Mouse (Mus musculus): Measurements from ENCODE around the gene Creg1. TPM values are rescaled to one million over a fixed set of nuclear protein-coding genes. Genes with fewer than 3 reads are reported as not detected.
"Not testable (repeated sequence)": the region's sequence is repeated elsewhere in the genome, so short reads cannot be mapped to it uniquely, and the experiment has no call there.

The Creg1 gene
- total RNA-seq, 4 experiments from 2014 or later: 27.6 to 49.9 (median 40.4) TPM

DNA sequence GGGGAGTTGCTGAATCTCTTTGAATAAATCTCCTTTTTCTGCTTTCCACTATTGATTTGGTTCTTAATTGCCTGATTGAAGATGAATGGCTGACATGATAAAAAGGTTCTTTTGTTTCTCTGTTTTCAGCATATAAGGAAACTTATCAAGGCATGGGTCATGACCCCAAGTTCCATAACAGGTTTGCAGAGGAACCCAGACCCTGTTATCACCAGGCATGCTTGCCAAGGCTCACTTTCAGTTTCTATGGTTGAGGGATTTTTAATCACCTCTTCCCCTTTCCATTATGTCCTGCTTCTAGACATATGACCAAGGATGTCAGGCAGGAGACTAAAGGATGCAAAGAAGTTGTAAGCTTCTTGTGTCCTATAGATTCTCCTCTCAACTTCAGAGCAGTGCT, 12.4 kb upstream of the Creg1 start:
- DNase-seq (ENCODE audit: low spot score in 2 of 2): no peak

DNA sequence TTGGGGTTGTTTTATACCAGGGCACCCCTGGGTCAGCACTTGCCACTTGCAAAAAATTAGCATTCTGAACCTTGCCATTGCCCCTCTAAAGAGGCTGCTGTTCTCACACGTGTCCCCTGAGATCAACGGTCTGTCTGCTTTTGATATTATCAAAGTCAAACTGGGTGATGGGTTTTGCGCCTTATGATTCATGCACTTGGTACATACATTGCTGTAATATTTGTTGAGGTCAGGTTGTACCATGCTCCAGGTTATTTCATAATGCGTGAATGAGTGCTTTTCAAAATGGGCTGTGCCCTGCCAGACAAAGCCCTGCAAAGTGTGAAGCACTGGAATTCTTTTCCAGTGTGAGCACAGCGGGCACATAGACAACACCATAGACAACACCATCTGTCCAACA, 11.7 kb upstream of the Creg1 start:
- no peak for DNase-seq (ENCODE audit: low spot score in 2 of 2)

DNA sequence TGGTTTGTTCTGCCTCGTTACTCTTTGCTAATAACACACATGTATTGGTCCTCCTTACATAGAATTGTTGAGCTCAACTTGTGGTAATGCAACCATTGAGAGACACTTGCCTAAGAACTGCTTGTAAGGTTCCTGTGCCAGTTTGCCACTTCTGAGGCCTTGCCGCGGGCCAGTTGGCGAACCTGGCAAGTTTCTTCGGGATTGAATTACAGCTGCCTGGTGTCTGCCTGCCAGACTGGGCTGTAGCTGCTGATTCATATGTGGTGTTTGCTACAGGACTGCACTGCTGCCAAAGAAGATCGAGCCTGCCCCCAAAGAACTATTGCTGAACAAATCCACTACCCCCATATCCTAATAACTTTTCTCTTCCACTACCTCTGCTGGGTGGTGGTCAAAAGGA, 9.3 kb upstream of the Creg1 start:
- DNase-seq (ENCODE audit: low spot score in 2 of 2): no peak

DNA sequence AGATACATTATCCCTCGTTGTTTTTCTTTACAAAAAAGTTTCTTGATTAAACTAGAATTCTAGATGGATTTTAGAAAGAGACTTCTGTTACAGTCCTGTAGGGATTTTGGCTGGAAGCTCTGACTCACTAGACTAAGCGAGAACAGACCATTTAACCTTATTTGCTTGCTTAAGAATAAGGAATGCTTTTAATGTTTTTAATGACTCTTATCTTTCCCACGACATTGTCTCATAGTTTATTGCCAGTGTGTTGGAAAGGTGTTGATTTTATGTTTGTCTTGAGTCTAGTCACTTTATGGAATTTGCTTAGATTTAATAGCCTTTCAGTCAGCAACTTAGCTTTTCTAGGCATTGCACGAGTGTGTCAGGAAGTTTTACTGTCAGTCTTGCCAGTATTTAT, 8.4 kb upstream of the Creg1 start:
- DNase-seq (ENCODE audit: low spot score in 2 of 2): no peak

DNA sequence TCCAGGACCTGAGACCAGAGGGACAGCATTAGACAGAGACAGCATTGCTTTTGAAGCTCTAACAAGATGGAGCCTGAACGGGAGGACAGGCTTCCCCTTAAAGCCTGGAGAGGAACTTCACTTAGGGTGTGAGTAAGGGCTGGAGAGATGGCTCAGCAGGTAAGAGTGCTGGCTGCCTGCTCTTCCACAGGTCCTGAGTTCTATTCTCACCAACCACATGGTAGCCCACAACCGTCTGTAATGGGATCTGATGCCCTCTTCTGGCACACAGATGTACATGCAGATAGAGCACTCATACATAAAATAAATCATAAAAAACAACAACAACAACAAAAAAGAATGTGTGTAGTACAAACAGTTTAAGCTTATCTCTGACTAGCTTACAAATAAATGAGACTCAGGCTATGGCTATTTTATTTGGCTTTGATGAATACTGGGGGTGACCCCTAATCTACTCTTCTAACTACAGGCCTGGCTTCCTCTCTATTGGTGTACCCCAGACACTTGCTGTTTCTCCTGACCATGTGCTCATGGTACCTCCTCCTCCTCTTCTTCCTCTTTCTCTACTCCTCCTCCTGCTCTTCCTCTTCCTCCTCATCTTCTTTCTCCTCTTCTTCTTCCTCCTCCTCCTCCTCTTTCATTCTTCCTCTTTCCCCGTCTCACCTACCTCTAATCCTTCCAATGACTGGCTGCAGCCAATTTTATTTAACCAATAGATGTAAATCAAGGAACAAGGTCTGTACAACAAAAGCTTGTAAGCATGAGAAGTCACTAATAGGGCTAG, 1.8 kb upstream of the Creg1 start:
- no peak for DNase-seq (ENCODE audit: low spot score in 2 of 2)

DNA sequence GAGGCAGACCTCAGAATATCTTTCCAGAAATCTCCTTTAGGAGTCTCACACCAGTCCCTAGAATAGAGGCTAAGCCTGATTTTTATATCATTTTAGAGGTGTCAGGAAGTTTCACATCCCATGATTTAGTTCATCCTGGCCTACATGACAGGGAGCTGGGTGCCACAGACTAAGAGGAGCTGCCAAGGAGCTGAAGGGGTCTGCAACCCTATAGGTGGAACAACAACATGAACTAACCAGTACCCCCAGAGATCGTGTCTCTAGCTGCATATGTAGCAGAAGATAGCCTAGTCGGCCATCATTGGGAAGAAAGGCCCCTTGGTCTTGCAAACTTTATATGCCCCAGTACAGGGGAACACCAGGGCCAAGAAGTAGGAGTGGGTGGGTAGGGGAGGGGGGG, 1.0 kb upstream of the Creg1 start:
- not testable (repeated sequence) for DNase-seq (ENCODE audit: low spot score in 2 of 2)

DNA sequence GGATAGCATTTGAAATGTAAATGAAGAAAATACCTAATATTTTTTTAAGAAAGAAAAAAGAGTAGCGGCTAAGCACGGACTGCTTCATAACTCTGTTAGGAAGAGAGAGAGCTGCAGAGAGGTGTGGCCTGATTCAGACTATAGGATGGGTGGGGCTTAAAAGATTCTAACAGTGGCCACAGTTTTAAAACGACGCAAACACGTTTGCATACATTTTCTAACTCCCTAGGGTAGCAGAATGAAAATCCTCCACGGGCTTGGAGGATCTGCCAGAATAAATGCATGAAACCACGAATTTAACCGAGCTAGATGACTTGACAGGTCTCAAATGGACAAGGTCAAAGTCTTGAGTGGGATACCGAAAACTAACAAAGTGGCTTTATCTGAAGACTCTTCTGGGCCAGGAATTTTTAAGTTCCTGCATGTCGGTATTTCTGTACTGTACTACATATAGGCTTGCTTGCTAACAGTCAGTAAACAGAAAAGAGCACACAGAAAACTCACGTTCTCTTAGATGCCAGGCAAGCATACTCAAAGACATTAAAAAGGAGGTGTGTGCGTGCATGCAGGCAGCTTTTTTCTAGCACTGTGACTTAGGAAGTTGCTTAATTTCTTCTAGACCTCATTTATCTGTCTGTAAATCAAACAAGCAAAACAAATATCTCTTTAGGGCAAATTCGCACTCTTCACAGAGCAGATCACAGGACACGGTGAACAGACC, 472 bp upstream of the Creg1 start:
- DNase-seq (ENCODE audit: low spot score in 2 of 2): no peak

DNA sequence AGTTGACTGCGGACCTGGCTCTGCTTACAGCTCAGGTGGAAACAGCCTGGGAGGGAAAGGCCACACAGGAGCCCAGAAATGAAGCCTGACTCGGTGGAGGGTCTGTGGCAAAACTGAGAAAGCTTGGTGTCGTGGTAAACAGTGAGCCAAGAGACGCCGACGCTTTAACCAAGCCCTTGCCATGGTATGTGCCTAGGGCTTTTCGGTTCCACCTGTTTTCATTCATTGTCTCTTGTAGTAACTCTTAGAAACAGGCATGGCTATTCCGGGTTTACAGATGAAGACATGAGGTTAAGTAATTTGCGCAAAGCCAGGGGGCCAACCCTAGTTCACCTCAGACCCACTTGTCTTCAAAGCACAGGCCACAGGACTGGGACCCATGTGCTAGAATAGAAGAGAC, 1.0 kb downstream of the Creg1 start:
- no peak for DNase-seq (ENCODE audit: low spot score in 2 of 2)

DNA sequence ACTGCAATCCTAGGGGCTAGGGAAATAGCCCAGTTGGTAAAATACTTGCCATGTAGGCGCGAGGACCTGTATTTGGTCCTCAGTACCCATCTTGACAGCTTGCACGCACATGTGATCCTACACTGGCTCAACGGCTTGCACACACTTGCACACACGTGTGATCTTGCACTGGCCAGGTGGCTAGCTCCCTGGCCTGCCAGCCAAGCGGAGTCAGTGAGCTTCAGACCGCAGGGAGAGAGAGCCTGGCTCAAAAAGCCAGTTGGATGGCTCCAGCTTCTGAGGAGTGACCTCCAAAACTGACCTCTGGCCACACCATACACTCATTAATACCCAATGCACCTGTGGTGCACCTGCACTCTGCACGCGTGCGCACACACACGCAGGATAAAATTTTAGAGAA, 1.5 kb downstream of the Creg1 start:
- no peak for DNase-seq (ENCODE audit: low spot score in 2 of 2)

DNA sequence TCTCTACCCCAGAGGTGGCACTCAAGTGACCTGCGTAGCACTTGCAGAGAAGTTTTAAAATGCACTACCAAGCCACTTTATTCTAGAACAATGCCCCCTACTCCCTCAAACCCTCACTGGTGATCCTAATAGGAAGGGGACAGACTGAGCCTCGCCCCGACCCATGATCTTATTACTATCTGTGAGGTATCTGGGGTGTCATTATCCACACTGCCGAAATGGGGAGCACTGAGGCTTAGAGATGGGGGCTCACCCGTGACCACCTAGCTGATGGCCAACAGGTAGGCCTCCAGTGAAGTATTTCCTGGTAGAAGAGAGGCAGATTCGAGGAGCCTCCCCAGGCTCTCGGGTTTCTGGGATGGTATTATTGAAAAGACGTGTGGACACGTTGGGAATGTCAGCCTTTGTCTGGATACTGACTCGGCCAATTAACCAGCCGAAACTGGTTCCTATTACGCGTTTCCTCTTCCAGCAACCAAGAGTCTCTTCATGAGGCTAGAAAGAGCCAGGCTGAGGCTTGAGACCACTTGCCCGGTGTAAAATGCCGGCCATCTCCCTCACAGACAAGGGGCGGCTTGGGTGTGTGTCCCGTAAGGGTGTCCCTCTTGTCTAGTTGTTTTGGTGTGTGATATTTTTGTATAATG, 2.2 kb downstream of the Creg1 start:
- no peak for DNase-seq (ENCODE audit: low spot score in 2 of 2)

DNA sequence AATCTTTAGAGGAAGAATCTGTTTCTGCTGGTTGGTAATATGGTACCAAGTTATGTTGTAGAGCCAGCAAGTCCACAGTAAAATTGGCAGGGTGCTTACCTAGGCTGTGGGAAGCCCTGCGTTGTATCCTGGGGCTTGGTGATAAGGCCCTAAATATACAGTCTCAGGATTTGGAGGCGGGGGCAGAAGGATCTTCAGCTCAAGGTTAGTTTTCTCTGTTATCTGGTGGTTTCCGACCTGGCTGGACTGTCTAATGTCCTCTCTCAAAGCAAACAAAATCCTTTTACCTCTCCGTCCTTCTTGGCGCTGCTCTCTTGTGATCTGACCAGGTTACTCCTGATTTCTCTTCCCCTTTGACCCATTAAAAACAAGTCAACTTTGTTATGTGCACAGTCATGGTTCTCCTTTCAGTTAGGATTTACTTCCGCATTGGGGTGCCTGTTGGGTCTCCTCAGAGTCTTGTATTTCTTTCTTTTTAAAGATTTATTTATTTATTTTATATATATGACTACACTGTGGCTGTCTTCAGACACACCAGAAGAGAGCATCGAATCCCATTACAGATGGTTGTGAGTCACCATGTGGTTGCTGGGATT, 2.8 kb downstream of the Creg1 start:
- DNase-seq (ENCODE audit: low spot score in 2 of 2): no peak

DNA sequence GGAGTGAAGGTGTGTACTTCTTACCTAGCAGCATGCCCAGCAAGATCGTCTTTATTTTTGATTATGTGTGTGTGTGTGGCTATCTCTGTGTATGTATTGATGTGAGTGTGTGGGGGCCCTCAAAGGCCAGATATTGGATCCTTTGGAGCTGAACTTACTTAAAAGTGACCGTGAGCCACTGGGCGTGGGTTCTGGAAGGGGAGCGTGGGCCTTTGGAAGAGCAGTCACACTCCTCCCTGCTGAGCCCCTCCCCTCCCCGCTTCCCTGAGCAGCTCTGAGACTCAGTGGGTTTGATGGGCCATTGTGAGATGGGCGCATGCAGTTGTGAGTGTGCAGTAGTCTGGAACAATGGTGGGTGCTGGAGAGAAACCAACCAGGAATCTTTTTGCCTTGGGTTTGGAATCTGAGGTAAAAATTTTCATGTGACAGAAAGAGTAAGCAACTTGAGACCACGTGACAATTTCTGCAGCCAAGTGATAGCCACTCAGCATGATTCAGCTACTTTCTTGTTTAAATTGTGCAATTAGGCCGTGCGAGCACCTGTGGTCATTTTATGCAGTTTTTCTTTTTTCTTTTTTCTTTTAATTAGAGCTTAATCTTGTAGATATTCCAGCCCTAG, 5.5 kb downstream of the Creg1 start:
- DNase-seq (ENCODE audit: low spot score in 2 of 2): no peak

DNA sequence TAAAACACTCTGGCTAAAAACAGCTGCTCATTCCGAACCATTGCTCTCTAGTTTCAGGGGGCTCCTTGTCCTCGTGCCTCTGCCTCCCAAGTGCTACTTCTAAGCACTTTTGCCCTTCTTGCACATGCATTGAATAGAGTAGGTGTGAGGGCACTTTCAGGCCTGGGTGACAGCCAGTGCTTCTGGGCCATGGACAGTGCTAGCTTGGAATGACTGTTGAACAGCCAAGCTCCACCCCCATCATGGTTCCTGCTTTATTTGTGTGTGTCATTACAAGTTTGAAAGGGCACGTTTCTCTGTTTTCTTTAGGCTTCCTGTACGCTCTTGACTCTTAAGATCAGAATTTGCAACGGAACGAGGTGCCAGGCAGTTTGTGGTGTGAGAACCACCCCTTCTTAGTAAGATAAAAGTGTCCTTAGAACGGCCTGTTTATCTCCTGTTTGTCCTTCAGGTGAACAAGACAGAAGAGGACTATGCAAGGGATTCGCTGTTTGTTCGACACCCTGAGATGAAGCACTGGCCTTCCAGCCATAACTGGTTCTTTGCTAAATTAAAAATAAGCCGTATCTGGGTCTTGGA, 6.7 kb downstream of the Creg1 start:
- no peak for DNase-seq (ENCODE audit: low spot score in 2 of 2)

DNA sequence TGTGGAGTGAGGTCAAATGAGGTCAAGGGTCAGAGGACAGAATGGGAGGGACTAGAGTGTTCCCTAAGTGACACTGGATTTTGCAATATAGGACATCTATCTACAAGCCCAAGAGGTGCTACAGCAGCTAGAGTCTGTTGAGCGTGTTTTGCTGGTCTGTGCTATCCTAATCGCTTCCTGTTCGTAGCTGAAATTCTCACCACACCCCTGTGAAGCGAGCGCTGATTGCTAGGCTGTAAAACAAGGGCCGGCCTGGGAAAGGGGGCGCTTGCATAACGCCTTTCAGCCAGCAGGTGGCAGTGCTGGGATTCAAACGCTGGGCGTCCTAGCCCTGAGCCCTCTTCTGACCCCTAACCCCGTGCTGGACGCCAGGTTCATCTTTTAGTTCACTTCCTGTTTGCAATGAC, 7.9 kb downstream of the Creg1 start:
- peak in 1 of 2 experiments; percentile 64 for DNase-seq (ENCODE audit: low spot score in 2 of 2)

DNA sequence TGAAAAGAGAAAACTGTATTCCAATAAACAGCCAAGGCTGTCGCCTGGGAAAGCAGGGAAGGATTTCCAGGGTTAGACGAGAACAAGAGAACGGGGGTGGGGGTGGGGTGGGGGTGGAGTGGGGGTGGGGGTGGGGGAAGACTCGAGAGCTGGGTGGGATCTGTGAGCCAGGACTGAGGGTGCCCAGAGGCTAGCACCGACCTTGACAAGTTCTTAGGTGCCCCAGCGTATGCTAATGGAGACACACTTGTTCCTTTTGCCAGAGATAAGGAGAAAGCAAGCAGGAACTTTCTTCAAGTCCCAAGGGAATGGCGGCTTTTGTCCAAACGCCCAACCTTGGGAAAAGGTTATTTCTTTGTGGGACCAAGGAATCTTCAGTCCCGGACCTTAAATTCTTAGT, 8.5 kb downstream of the Creg1 start:
- no peak for DNase-seq (ENCODE audit: low spot score in 2 of 2)

DNA sequence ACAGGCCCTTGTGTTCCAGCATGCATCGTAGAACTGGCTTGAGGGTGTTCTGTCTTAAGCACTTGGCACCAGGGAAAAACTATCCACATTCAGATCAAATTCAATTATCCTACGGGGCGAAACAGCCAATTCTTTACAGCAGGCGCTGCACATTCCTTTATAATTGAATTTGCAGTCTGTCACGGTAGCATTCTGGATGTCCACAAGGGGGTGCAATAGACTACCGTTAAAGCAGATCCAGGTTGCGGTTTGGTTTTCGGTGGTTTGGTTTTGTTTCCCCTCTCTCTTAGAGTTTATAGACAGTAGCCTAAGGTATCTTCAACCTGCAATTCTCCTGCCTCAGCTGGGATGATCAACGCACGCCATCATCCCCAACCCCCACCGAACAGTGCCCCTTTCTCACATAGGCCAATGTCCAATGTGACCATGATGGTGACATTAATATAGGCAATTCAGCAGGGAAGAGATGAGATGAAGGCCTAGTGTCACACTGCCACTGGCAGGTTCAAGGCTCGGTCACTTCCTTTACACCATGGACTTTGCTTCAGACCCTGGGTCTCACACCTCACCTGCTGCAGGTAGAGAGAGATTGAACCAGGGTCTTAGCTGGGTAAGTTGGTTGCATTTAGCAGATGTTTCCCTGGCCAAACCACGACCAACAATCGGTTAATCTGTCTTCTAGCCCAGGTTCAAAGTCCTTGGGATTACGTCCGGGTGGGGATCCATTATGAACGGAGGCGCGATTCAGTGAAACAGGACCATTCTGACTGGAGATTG, 12.2 kb downstream of the Creg1 start:
- DNase-seq (ENCODE audit: low spot score in 2 of 2): peak in 1 of 2 experiments; percentile 42

DNA sequence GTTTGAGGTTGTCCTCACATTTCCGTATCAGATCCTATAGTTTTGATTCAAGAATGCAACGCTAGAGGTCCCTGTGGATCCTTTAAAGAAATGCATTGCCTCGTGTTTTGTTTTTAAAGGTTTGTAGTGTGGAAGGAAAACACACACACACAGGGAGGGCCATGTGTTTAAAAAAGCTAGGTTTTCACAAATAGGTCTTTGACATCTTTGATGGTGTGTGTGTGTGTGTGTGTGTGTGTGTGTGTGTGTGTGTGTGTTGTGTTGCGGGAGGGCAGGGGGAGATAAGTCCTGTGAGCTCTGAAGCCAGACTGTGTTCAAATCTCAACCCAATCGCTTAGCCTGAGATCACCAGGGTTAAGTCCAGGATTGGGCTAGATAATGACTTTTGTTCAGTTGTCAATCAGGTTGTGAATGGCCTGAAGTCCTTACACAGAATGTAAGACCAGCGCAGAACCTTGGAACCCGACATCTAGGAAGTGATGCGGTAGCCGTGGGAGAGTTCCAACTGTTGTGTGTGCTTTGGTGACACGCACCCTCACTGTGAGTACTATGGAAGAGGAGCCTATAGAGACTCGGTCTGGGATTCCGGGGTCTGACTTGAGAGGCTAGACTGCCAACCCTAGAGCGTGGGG, 16.5 kb downstream of the Creg1 start:
- no peak for DNase-seq (ENCODE audit: low spot score in 2 of 2)

DNA sequence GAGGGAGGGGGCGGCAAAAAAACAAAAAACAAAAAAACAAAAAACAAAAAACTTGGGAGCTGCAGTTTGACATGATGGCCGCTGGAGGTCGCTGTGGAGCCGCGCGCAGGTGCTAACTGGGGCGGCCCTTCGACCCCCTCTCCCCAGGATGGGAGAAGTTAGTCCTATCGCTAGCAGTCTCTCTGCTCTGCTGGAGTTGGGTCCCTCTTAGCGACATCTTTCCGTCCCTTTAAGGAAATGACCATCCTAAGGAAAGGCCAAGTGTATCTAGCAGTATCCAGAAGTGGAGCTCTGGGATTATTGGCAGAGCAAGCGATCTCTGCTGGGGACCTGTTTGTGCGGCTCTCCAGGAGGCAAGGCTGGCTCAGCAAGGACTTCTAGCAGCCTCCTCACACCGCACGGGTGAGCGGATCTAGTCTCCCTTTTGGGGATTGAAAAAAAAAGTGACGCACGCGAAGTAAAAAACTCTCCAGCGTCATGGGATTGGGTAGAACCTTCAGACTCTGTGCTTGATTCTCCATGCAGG, 17.1 kb downstream of the Creg1 start:
- DNase-seq (ENCODE audit: low spot score in 2 of 2): no peak

DNA sequence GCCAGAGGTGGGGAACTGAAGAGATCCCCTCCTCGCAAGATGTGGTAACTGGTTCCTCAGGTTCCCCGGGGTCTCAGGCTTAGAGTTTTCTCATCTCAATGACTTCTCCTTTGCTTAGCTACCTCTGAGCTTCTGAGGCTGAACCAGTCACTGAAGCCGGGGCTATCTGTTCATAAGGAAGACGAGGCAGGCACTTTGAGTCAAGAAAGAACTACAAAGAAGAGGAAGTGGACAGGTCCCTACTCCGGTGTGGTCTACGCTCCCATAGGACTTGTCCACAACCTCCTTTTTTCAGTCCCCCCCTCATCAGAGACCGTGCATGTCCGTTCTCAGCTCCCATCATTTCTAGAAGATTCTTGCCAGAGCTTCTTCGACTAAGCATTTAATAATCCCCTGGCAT, 17.9 kb downstream of the Creg1 start:
- DNase-seq (ENCODE audit: low spot score in 2 of 2): no peak

DNA sequence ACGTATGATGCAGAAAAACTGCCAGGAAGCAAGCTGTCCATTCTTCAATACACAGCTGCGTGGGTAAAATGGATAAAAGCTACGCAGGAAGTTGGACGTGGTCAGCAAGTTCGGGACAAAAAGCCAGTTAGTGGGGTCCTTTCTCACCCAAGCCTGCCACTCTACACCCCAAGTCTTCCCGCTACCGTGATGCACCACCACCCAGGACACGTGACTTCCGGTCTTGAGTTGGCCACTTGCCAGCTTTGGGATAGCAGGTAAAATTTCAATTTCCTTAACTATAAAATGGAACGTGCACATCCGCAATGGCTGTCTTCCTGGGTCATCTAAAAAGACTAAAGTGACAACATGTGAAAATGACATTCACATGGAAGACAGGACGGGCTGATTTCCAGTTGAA, 18.4 kb downstream of the Creg1 start:
- no peak for DNase-seq (ENCODE audit: low spot score in 2 of 2)
